Mouse (Mus musculus) kidney, postnatal 0 days (tissue): Measurements from ENCODE around the gene Lrrc26. TPM values are rescaled to one million over a fixed set of nuclear protein-coding genes. Genes with fewer than 3 reads are reported as not detected.
"Not testable (repeated sequence)": the region's sequence is repeated elsewhere in the genome, so short reads cannot be mapped to it uniquely, and the experiment has no call there.

ENCODE experiments used
- ATAC-seq: fragments of 200-750 bp; cut with Nextera tagmentation; replicated peaks from 2 replicates; pipeline ENCODE4 v1.8.0; 2017; ENCODE audit warnings: low read depth, moderate number of reproducible peaks, moderate TSS enrichment, moderate library complexity; ENCODE audit not compliant: low FRiP score
- DNase-seq: peaks from one replicate; pipeline ENCODE4 v3.0.0-alpha.2; 2016; ENCODE audit warnings: low spot score
- H3K27ac ChIP-seq: fragments of 300-500 bp; sonication (generic); 2 replicates; pipeline ENCODE4 v1.5.1; 2014; ENCODE audit warnings: mild to moderate bottlenecking
- H3K27me3 ChIP-seq: fragments of 300-500 bp; sonication (generic); 2 replicates; pipeline ENCODE4 v1.6.1; 2014; ENCODE audit warnings: low read length, mixed read lengths; ENCODE audit not compliant: insufficient read depth
- H3K36me3 ChIP-seq: fragments of 300-500 bp; sonication (generic); 2 replicates; pipeline ENCODE4 v1.6.1; 2014; ENCODE audit warnings: low read length, mixed read lengths; ENCODE audit not compliant: insufficient read depth
- H3K4me1 ChIP-seq: fragments of 300-500 bp; sonication (generic); replicated peaks from 2 replicates; pipeline ENCODE4 v1.6.1; 2014; ENCODE audit warnings: antibody characterized with exemption, low read length, mixed read lengths; ENCODE audit not compliant: insufficient read depth
- H3K4me2 ChIP-seq: fragments of 300-500 bp; sonication (generic); 2 replicates; pipeline ENCODE4 v1.6.1; 2014; ENCODE audit warnings: mild to moderate bottlenecking, low read length, moderate library complexity, mixed read lengths
- H3K4me3 ChIP-seq: fragments of 300-500 bp; sonication (generic); replicated peaks from 2 replicates; pipeline ENCODE4 v1.5.1; 2014; ENCODE audit warnings: low read depth, low read length
- H3K9ac ChIP-seq: fragments of 300-500 bp; sonication (generic); 2 replicates; pipeline ENCODE4 v1.6.1; 2014; ENCODE audit warnings: low read depth, low read length
- H3K9me3 ChIP-seq: fragments of 300-500 bp; sonication (generic); replicated peaks from 2 replicates; pipeline ENCODE4 v1.6.1; 2016; ENCODE audit warnings: low read length, inconsistent platforms, mixed read lengths
- CTCF ChIP-seq: IDR thresholded peaks from 2 replicates; pipeline ENCODE4 v1.5.1; 2016; ENCODE audit warnings: antibody characterized with exemption, low read depth, mild to moderate bottlenecking, moderate library complexity
- WGBS: fragments of 180-500 bp; shearing (Covaris S2); extraction: QIAGEN DNeasy Blood & Tissue Kit; methylation state at CpG from one replicate; pipeline ENCODE4 v1.1.7; 2014; 5-methylcytosine and 5-hydroxymethylcytosine counted together
- polyA plus RNA-seq: library from polyadenylated mRNA; unstranded; fragments of >200 nt; fragmentation: Nextera tagmentation; extraction: Ambion mirVana; gene quantifications from 2 replicates; pipeline ENCODE4 v1.2.1, GENCODE M21; 2015

Gene Lrrc26
- polyA plus RNA-seq, 1 experiment from 2014 or later, result 0.29 TPM

DNA sequence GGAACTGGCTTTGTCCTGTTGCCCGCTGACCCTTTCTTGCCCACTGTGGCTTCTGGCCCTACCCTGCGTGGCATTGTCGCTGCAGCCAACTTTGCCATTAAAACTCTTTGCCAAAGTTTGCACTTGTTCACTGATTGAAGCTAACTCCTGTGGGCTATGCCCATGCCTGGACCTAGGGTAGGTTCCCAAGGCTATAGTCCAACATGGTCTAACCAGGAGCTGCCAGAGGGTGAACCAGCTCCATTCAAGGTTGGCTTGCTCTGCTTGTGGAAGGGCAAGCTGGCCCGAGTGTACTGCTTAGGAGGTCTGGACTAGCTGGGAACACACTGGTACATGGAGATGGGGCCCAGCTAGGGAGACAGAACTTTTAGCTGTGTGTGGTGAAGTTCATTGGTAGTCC is 45.6 kb upstream of the Lrrc26 start:
- Histone ChIP-seq H3K4me2 (no peak overlapping the region), H3K4me1 (peaks cover 20% of the 10 kb centered on the region), H3K27me3 (no peaks in the 10 kb centered on the region), H3K9me3 (no peaks in the 10 kb centered on the region), H3K4me3 (no peak overlapping the region), H3K9ac (no peak overlapping the region), H3K36me3 (peaks cover 2% of the 10 kb centered on the region), H3K27ac (no peak overlapping the region)
- no peak for TF ChIP-seq CTCF
- DNase-seq (no peak), ATAC-seq (no peak)
- 90% methylated on average over 4 of the region's 4 CpGs for WGBS

DNA sequence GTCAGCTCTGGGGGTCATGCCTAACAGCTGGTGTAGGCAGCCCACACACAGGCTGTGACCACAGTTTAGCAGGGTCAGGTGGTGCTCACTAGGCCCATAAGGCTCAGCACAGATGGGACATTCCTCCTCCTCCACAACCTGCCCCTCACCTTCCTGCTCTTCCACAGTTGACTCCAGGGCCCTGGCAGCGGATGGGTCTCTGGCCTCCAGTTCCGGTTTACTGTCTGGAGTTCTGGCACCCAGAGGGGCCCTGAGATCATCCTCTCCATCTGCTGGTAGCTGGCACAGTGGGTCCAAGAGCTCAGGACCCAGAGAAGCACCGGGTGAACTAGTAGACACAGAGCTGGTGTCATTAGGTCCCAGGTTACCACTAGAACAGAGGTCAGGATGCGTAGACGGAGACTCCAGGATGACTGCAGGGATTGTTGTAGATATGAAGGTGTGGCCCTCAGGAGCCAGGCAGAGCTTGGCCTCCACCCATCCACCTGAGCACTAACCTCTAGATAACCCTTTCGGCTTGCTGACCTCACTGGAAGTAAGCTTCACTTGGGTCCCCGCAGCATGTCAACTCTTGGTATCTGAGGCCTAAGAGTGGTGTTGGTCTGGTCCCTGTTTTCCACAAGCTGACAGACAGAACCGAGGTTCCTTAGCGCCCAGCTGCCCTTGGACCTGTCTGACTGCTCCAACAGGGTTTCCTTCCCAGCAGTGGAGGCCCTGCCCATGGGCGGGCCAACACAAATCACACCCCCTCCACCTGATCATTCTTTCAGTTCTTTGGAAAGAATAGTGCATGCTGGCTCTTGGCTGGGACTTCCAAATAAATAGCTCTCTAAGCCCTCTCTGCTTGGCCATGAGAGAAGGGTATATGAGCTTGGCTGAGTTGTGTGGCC is 43.3 kb upstream of the Lrrc26 start, which contains the start of gene AL732309.1:
TSS of gene AL732309.1 (minus strand) at position 681 of the 890 bp plus-strand sequence.
- Histone ChIP-seq H3K36me3 (peaks cover 23% of the 10 kb centered on the region), H3K9ac (no peak within 1 kb of the TSS), H3K27me3 (no peaks in the 10 kb centered on the region), H3K4me2 (no peak within 1 kb of the TSS), H3K9me3 (no peaks in the 10 kb centered on the region), H3K27ac (no peak within 1 kb of the TSS), H3K4me1 (peaks cover 9% of the 10 kb centered on the region; the same call in 1 of the 2 replicates), H3K4me3 (no peak within 1 kb of the TSS)
- WGBS, result 83% methylated on average over 10 of the region's 10 CpGs
- TF ChIP-seq CTCF, result no peak
- no peak for ATAC-seq
- DNase-seq, result no peak

DNA sequence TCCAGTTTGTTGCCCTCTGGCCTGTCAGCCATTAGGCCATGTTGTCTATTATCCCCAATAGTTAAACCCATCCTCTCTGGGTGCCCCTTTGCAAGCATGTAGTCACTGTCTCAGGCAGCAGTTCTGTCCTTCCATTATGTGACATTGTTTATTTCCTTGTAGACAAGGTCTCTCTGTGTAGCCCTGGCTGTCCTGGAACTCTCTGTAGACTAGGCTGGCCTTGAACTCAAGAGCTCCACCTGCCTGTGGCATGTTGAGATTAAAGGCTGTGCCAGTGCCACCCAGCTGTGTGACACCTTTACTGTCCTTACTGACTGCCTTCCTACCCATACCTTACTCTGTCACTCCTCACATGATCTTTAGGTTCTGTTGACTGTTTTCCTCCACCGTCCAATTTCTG is 37.4 kb upstream of the Lrrc26 start:
- Histone ChIP-seq H3K9ac (no peak overlapping the region), H3K9me3 (no peaks in the 10 kb centered on the region), H3K27me3 (no peaks in the 10 kb centered on the region), H3K36me3 (peaks cover 26% of the 10 kb centered on the region), H3K27ac (no peak overlapping the region), H3K4me3 (no peak overlapping the region), H3K4me1 (peaks cover 6% of the 10 kb centered on the region), H3K4me2 (no peak overlapping the region)
- DNase-seq (no peak), ATAC-seq (no peak)
- TF ChIP-seq CTCF, result peak; percentile 65
- WGBS, result 93% methylated on average over 1 of the region's 1 CpGs

DNA sequence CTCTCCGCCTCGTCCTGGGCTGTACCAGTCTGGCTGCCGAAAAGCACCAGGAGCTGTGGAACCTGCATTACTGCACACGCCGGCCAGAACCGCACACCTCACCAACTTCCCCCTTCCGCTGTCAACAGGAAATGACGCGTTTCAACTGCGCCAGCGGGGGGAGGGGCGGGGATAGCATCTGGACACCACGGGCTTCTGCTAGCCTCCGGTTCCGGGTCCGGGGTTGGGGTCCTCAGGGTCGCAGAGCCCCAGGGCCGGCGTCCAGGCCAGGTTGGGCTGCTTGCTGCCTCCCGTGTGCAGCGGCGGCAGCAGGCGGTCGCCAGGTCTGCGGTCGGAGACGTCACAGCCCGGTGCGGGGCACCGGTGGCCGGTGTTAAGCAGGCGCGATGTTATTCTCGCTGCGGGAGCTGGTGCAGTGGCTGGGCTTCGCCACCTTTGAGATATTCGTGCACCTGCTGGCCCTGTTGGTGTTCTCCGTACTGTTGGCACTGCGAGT is 34.4 kb upstream of the Lrrc26 start, which contains the start of gene Tmem203:
TSS of gene Tmem203 (plus strand) at position 156 of the 496 bp plus-strand sequence.
- peak within 1 kb of the TSS; percentile 89 for H3K27ac ChIP-seq
- TF ChIP-seq CTCF, result no peak
- H3K4me3 ChIP-seq, result peak within 1 kb of the TSS; percentile 99
- H3K9me3 ChIP-seq, result no peaks in the 10 kb centered on the region
- ATAC-seq, result peak; percentile 90
- WGBS, result under 1% methylated on average over 39 of the region's 39 CpGs
- no peaks in the 10 kb centered on the region for H3K27me3 ChIP-seq
- H3K4me1 ChIP-seq, result peaks cover 6% of the 10 kb centered on the region
- peak; percentile 94 for DNase-seq
- peaks cover 14% of the 10 kb centered on the region; the same call in 1 of the 2 replicates for H3K36me3 ChIP-seq
- peak within 1 kb of the TSS; percentile 98 for H3K4me2 ChIP-seq
- H3K9ac ChIP-seq, result peak within 1 kb of the TSS; percentile 74

DNA sequence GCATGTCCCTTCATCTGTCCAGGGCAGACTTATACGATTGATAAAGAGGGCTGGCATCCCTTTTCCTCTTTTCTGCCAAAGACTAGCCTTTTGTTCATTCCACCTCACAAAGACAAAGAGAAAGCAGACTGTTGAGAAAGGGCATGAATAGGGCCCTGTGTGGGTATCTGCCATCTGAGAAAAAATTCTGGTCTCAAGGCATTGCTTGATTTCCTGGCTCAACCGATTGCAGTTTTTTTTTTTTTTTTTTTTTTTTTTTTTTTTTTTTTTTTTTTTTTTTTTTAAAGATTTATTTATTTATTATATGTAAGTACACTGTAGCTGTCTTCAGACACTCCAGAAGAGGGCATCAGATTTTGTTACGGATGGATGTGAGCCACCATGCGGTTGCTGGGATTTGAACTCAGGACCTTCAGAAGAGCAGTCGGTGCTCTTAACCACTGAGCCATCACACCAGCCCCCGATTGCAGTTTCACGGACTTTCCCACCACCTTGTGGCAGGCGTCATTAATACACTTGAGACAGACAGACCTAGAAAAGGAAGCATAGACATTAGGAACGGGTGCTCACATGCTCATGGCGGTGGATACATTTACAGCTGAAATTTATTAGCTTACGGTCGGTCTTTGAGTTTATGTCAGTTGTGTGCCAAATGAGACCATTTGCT is 33.1 kb upstream of the Lrrc26 start:
- Histone ChIP-seq H3K4me3 (peak overlapping the region; percentile 99), H3K9ac (peak overlapping the region; percentile 74; the same call in 1 of the 2 replicates), H3K4me2 (peak overlapping the region; percentile 98)
- not testable (repeated sequence) for H3K4me1 ChIP-seq, H3K36me3 ChIP-seq, H3K27ac ChIP-seq, H3K9me3 ChIP-seq, ATAC-seq, H3K27me3 ChIP-seq
- WGBS, result 53% methylated on average over 11 of the region's 12 CpGs
- DNase-seq, result peak; percentile 54
- TF ChIP-seq CTCF, result peak; percentile 62

DNA sequence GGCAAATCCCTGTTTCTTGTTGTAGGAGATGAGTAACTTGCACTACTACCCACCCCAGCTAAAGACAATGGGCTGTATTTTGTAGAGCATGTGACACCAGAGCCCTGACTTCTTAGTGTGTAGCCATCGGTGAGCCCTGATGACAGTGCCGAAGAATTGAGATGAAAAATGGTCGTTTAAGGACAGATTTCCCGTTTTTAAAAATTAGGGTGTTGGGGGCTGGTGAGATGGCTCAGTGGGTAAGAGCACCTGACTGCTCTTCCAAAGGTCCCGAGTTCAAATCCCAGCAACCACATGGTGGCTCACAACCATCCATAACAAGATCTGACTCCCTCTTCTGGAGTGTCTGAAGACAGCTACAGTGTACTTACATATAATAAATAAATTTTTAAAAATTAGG is 32.5 kb upstream of the Lrrc26 start:
- H3K4me2 ChIP-seq, H3K4me1 ChIP-seq, H3K27me3 ChIP-seq, H3K27ac ChIP-seq, H3K9me3 ChIP-seq, ATAC-seq, H3K9ac ChIP-seq, DNase-seq, H3K4me3 ChIP-seq, H3K36me3 ChIP-seq: not testable (repeated sequence)
- 90% methylated on average over 5 of the region's 5 CpGs for WGBS
